Mouse (Mus musculus) mesoderm, embryonic 11.5 days (tissue): ENCODE measurements around the gene Gm28038.

ENCODE experiments used
- DNase-seq: peaks from one replicate; pipeline ENCODE4 v3.0.0-alpha.2; 2012; ENCODE audit warnings: low read depth, low spot score

The Gm28038 gene

GRCm38 (mm10) chr2:30345971-30346676 lies 65.3 kb downstream of the Gm28038 start:
- DNase-seq, result no peak

- DNase-seq, result no peak
Measured at GRCm38 (mm10) chr2:30349196-30349595, 68.4 kb downstream of the Gm28038 start.
